Mouse (Mus musculus) granulocyte monocyte progenitor cell, adult 5-6 weeks (primary cell): ENCODE measurements at regions not wholly inside any gene's neighbourhood (a gene's known extent, or its start where the extent isn't known, plus 50 kb on each side); places are given as distances from the start of the nearest gene placed in this dataset.

Experiments
- ATAC-seq: replicated peaks from 2 replicates; pipeline ENCODE4 v1.8.0; 2016; ENCODE audit warnings: mild to moderate bottlenecking, moderate TSS enrichment, inconsistent platforms; ENCODE audit not compliant: poor library complexity, severe bottlenecking

- peak; percentile 81 for ATAC-seq
Measured at GRCm38 (mm10) chr3:52929827-52930605, 87.0 kb downstream of the Cog6 start.

DNA sequence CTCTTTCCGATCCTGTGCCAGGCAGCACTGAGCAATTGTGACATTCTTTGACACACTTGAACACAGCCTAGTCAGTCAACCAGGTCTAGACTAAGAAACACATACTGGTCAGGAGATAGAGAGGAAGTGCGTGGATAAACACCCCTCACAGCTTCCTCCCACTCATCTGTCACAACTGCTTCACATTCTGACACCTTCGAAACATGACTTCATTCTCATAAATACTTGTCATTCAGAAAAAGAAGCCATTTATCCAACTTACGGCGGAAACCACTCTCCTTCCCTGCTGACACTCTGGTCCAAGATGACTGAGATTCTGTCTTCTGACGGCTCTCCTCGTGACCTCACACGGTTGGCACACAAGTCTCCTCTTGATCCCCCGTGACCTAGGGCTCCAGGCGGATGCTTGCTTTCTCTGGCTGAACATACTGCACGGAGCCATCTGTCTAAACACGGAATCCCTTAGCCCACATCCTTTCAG, 89.6 kb downstream of the Cog6 start:
- peak; percentile 36 for ATAC-seq

GRCm38 (mm10) chr3:52926549-52926948, 90.5 kb downstream of the Cog6 start:
- ATAC-seq, result no peak

DNA sequence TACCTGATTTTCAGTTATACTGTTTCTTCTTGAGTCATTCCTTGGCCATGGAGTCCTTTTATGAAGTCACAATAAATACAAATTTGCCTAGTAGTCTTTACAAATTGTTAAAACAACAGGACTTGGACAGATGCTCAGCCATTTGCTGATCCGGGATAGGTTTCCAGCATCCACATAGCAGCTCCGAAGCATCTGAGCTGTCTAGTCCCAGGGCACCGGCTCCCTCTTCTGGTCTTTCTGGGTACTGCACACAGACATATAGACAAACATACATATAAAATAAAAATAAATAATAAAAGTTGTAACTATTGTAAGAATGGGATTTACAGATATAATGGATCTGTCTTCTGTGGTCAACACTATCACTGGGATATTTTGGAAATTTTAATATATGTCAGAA, 91.8 kb downstream of the Cog6 start:
- ATAC-seq, result peak; percentile 31; the same call in 1 of the 2 replicates

- no peak for ATAC-seq
Measured at GRCm38 (mm10) chr3:52924631-52925030, 92.4 kb downstream of the Cog6 start.

GRCm38 (mm10) chr3:52923824-52924559, 93.0 kb downstream of the Cog6 start:
- peak; percentile 81 for ATAC-seq

GRCm38 (mm10) chr3:52922411-52922810, 94.6 kb downstream of the Cog6 start:
- ATAC-seq, result no peak

DNA sequence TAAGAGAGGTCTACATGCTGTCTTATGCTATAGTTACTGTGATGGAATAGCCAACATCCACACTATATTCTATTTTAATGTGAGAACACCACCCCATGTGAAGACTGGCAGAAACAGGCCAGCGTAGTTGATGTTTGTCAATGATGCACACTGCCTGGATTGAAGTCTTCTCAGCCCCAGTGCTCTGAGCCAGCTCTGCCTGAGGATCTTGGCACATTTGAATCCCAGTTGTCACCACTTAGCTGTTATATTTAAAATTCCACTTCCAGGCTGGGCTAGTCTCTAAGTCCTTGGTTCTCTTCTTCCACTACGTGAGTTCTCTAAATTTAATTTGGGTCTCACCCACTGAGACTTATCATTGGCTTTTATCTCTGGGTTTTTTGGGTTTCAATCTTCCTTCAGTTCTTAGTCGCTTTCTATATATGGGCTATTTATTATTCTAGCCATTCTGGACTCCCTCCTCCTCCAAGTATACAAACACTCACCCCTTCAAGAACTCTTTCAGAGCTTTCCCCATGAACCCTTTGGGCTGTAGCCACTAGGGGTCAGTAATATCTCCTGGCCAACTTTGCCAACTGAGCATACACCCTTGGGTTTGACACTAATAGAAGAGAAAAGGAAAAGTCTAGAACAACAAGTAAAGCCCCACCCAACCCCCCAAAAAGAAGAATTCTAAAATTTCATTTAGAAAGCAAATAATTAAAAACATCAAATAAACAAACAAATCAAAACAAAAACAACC, 110.0 kb downstream of the Cog6 start:
- ATAC-seq, result no peak

GRCm38 (mm10) chr3:52904028-52904427, 113.0 kb downstream of the Cog6 start:
- ATAC-seq, result no peak

GRCm38 (mm10) chr3:52897665-52898064, 119.4 kb downstream of the Cog6 start:
- ATAC-seq, result no peak

GRCm38 (mm10) chr3:52896462-52896861, 120.6 kb downstream of the Cog6 start:
- ATAC-seq, result no peak

- no peak for ATAC-seq
Measured at GRCm38 (mm10) chr3:52895751-52896150, 121.3 kb downstream of the Cog6 start.

DNA sequence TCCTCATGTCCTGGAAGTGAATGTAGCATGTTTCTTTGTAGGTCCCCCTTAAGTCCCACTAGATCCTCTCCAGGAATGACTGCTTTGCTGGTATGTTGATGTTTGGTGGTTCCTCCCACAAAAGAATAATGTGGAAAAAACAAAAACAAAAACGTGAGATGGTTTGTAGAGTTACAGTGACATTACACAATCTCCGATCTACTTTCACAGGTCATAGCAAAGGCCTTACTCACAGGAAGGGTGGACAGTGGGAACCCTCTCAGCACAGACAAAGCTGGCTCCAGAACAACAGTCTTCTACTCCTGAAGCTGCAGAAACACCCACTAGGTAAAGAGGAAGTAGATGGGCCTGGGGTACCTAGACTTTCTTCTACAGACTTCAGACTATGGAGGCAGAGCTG, 122.2 kb downstream of the Cog6 start:
- ATAC-seq, result peak; percentile 46

DNA sequence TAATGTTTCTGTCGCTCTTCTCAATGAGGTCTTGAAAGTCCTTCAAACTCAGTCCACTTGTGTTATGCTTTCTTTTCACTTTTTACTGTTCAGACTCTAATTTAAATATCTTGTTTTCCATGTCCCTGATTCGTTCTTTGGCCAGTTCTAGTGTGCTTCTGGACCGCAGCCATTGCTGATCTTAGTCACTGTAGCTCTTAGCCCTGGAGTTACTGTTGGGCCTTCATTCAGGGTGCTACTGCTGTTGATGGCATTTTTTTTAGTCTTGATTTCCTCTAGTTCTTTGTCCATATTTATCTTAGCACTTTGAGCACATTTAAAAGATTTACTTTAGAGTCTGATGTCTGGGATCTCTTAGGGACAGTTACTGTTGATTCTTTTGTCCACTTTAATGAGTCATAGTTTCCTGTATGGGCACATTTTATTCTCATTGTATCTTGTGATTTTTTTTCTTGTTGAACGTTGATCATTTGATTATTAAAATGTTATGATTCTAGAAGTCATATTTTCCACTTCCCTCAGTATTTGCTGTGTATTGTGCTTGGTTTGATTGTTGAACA, 127.8 kb downstream of the Cog6 start:
- no peak for ATAC-seq

GRCm38 (mm10) chr3:52881981-52882380, 135.1 kb downstream of the Cog6 start:
- ATAC-seq, result no peak

GRCm38 (mm10) chr3:52881139-52881538, 135.9 kb downstream of the Cog6 start:
- peak; percentile 38 for ATAC-seq

- no peak for ATAC-seq
Measured at GRCm38 (mm10) chr3:52879700-52880099, 137.3 kb downstream of the Cog6 start.

DNA sequence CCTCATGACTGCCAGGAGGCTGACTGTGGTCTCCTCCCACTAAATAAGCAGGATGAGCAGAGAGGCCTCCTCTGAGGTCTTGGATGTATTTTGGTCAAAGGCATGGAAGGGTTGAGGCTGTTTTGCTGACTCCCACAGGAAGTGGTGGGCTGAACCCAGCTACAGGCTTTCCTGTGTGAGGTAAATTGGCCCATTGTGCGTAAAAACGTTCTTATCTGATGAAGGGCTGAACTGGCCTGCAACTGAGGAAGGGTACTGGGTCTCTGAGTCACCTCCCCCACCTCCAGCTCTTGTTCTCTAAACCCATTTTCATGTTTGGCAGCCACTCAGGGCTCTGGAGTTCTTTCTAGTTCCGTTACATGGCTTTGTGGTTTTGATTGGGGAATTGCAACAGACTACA, 138.7 kb downstream of the Cog6 start:
- ATAC-seq, result peak; percentile 90

DNA sequence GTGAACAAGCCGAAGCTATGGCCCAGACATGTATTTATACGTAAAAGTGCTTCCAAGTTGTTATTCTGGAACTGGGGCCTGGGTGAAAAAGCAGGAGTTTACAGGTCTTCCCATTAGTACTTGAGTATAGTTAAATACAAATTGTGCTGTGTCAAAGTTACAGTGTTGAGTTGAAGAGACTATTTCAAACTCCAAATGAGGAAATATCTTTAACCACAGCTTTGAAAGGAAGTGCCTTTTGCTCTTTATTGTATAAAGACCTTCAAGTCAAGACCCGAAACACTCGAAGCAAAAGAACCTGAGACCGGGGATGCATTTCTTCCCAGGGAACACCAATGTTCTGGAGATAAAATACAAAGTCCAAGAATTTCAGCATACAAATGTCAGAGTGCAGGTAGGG, 144.8 kb downstream of the Cog6 start:
- peak; percentile 78 for ATAC-seq

DNA sequence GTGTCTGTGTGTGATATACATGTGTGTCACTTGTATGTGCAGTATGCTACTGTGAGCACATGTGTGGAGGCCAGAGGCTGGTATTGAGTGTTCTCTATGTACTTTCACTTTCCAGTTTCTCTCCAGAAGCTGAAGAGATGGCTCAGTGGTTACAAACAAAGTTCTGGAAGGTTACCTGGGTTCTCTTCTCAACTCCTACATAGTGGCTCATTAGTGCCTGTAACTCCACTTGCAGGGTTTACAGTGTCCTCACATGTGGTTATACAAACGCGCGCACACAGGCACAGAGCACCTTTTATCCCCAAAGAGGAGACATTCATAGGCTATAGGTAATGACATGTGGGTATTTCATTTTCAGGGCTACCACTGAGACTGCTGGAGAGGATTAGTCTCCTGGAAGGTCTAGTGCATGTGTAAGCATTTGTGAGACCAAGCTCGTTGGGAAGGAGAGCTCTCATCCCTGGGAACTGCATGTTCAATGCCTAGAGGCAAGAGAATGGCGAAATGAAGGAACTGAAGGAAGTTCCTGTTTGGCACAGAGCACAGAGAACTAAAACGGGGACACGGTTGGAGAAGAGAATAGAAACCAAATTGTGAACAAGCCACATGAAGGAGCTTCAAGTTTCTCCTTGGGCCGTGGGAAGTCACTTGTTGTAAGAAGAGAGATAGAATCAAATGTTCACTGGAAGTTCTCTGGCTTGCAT, 153.7 kb downstream of the Cog6 start:
- peak; percentile 53 for ATAC-seq
